ENCODE assay signal across 11 mouse cellular contexts in the genomic region with DNA sequence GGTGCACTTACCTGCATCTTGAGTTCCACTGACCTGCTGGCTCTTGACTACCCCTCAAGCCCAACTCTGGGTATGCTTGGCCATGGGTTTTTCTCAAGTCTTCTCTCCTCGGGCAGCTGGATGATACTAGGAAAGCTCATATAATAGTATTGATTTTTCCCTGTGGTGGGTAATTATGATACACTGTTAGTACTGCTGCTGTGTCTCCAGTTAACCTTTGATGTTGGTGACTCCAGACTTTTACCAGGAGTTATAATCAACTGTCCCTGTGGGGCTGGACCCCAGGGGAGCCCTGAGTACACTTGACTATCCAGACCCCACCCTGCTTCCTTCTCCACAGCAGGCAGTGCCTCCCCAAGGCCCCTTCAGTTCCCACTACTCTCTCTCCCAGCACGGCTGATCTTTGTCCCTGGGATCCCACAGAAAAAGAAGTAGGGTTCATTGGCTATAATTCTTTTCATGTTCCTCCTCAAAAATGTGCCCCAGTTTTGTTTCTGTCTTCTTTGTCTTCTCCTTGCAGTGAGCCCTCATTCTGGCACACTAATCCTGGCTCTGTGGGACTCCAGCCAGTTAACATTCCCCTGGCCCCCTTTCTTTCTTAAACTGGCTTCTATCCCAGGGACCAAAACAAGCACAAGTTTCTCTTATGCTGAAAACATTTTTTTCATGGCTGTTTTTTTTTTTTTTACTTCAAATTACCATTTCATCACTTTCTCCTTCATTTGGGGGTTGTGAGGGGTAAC. TPM values are rescaled to one million over a fixed set of nuclear protein-coding genes. Genes with fewer than 3 reads are reported as not detected.
DNase-seq lines count a peak whose midpoint lies in the region; ATAC-seq and TF ChIP-seq lines count a peak whose summit lies in the region.
"Had no signal": no experiment of that assay in that cellular context is flagged by ENCODE, and none has a peak within 500 bp of the region (broad histone marks: within the 10 kb centered on the region; RNA-seq: fewer than 3 reads in every experiment).

No protein-coding gene starts in this region.

- H3K4me3 ChIP-seq in liver, embryonic 14.5 days (ENCODE audit: insufficient read depth in 1 of 2, low read depth in 2 of 2, low read length in 2 of 2) = no peak overlapping the region
- H3K4me3 ChIP-seq: limb, embryonic 13.5 days had no signal

- H3K4me2 ChIP-seq in liver, embryonic 14.5 days (ENCODE audit: low read depth) = peak overlapping the region; percentile 86

- DNase-seq in layer of hippocampus, adult 11-12 months (ENCODE audit: low spot score) = peak; percentile 13
- DNase-seq in layer of hippocampus, postnatal 25 days (ENCODE audit: extremely low spot score in 1 of 2, low spot score in 1 of 2) = no peak
- DNase-seq in Muller cell, postnatal 12 days (ENCODE audit: inconsistent ontology term) = peak; percentile 81
- peak; percentile 27 to 41 for DNase-seq in cerebellum, postnatal 10 days
- no peak for DNase-seq in liver, embryonic 14.5 days (ENCODE audit: low read depth in 3 of 3, low spot score in 3 of 3)
- DNase-seq in gastrocnemius, postnatal 25 days = no peak
- DNase-seq in kidney, postnatal 25 days = no peak
- no peak for DNase-seq in embryo, embryonic 10.5 days (ENCODE audit: low spot score)
- DNase-seq: thymus, adult 2 months had no signal

- WGBS in liver, embryonic 14.5 days (ENCODE audit: insufficient replicate concordance) = 30% methylated on average over 2 of the region's 2 CpGs

- H3K9me3 ChIP-seq in liver, embryonic 14.5 days (ENCODE audit: control insufficient read depth, low read length) = no peaks in the 10 kb centered on the region
- H3K9me3 ChIP-seq: limb, embryonic 13.5 days had no signal

- ATAC-seq in liver, embryonic 14.5 days (ENCODE audit: insufficient read depth) = no peak

- no peaks in the 10 kb centered on the region for H3K27me3 ChIP-seq in liver, embryonic 14.5 days (ENCODE audit: control insufficient read depth, insufficient read depth, low read length)
- H3K27me3 ChIP-seq: limb, embryonic 13.5 days had no signal

- H3K4me1 ChIP-seq in liver, embryonic 14.5 days (replicated peaks; ENCODE audit: control insufficient read depth in 2 of 2, insufficient read depth in 2 of 2, low read length in 1 of 2) = peaks cover 64 to 71% of the 10 kb centered on the region in 2 experiments

- no peak for TF ChIP-seq EP300 in liver, embryonic 14.5 days (IDR thresholded peaks at IDR 0.05; ENCODE audit: low read depth)

- no peak for TF ChIP-seq CTCF in liver, embryonic 14.5 days (IDR thresholded peaks at IDR 0.05; ENCODE audit: low read depth)

- peak overlapping the region; percentile 100 for H3K27ac ChIP-seq in liver, embryonic 14.5 days
- H3K27ac ChIP-seq: limb, embryonic 13.5 days had no signal

- no peaks in the 10 kb centered on the region for H3K36me3 ChIP-seq in liver, embryonic 14.5 days (replicated peaks; ENCODE audit: control insufficient read depth, insufficient read depth, low read depth)
- H3K36me3 ChIP-seq: limb, embryonic 13.5 days had no signal

- H3K9ac ChIP-seq in liver, embryonic 14.5 days (replicated peaks) = peak overlapping the region; percentile 65
- H3K9ac ChIP-seq: limb, embryonic 13.5 days had no signal

RNA-seq across cellular contexts. Expression of gene Aqp9, which starts 0.8 kb away (rescaled TPM):
- total RNA-seq in layer of hippocampus, postnatal 25 days (2021) = 1 to 10 TPM; 2.7 to 3.4 TPM
- 3.5 and 4.1 TPM in 2 replicates for polyA plus RNA-seq in liver, embryonic 14.5 days (2012; rRNA removed)
- 8.6 and 9.0 TPM in 2 replicates for polyA plus RNA-seq in liver, embryonic 14.5 days (2014; fragmentation: Nextera tagmentation; extraction: Ambion mirVana)
- under 1 TPM in 1 of 2 experiments, not detected in 1; 0.13 TPM for total RNA-seq in gastrocnemius, postnatal 25 days (2021)

RNA-seq across cellular contexts. Expression of gene Aldh1a2, which starts 47.9 kb away (rescaled TPM):
- total RNA-seq in layer of hippocampus, postnatal 25 days (2021) = 1 to 10 TPM; 2.9 to 4.2 TPM
- 0.47 and 0.58 TPM in 2 replicates for polyA plus RNA-seq in liver, embryonic 14.5 days (2012; rRNA removed)
- 0.79 and 1.3 TPM in 2 replicates for polyA plus RNA-seq in liver, embryonic 14.5 days (2014; fragmentation: Nextera tagmentation; extraction: Ambion mirVana)
- total RNA-seq in gastrocnemius, postnatal 25 days (2021) = 1 to 10 TPM; 3.1 to 5.9 TPM
- polyA plus RNA-seq: erythroblast, embryonic 14.5 days had no signal

Comparison
In these comparisons a context has a peak if more than half of its experiments do, and no peak if none do; other contexts are left out.
1. DNase-seq: peak in layer of hippocampus, adult 11-12 months (single experiment), Muller cell, postnatal 12 days (single experiment) and cerebellum, postnatal 10 days (2 of 2); none in layer of hippocampus, postnatal 25 days (0 of 2), liver, embryonic 14.5 days (0 of 3), gastrocnemius, postnatal 25 days (single experiment), kidney, postnatal 25 days (0 of 2) and embryo, embryonic 10.5 days (single experiment).